Mouse (Mus musculus): ENCODE results near the gene Hoxa3. TPM values are rescaled to one million over a fixed set of nuclear protein-coding genes. Genes with fewer than 3 reads are reported as not detected.

Hoxa3 gene
- polyA plus RNA-seq (2012; rRNA removed), result 3.7 and 6.0 TPM in 2 replicates

- peak; percentile 80 for DNase-seq (ENCODE audit: low spot score)
Observed at GRCm38 (mm10) chr6:52213119-52213986, at the start of gene Hoxa3, which contains the start of gene Gm28308. Gene Hoxa3 (minus strand): TSS chr6:52213336. Gene Gm28308 (minus strand): TSS chr6:52213339.

GRCm38 (mm10) chr6:52262463-52263320, 49.6 kb upstream of the Hoxa3 start:
- DNase-seq (ENCODE audit: low spot score), result peak; percentile 32

GRCm38 (mm10) chr6:52261751-52262462, 48.8 kb upstream of the Hoxa3 start:
- no peak for DNase-seq (ENCODE audit: low spot score)

GRCm38 (mm10) chr6:52260654-52261575, 47.8 kb upstream of the Hoxa3 start, which contains the start of gene Hoxa13:
Gene Hoxa13 (minus strand): TSS chr6:52260880.
- DNase-seq (ENCODE audit: low spot score), result peak; percentile 67

GRCm38 (mm10) chr6:52259811-52260261, 46.7 kb upstream of the Hoxa3 start:
- DNase-seq (ENCODE audit: low spot score), result peak; percentile 62

GRCm38 (mm10) chr6:52259081-52259790, 46.1 kb upstream of the Hoxa3 start:
- peak; percentile 49 for DNase-seq (ENCODE audit: low spot score)

- DNase-seq (ENCODE audit: low spot score), result peak; percentile 71
Observed at GRCm38 (mm10) chr6:52256956-52257355, 43.8 kb upstream of the Hoxa3 start.

- DNase-seq (ENCODE audit: low spot score), result peak; percentile 76
Observed at GRCm38 (mm10) chr6:52253511-52254500, 40.7 kb upstream of the Hoxa3 start.

- peak; percentile 67 for DNase-seq (ENCODE audit: low spot score)
Observed at GRCm38 (mm10) chr6:52252775-52253376, 39.7 kb upstream of the Hoxa3 start.

GRCm38 (mm10) chr6:52252016-52252774, 39.1 kb upstream of the Hoxa3 start:
- peak; percentile 41 for DNase-seq (ENCODE audit: low spot score)

GRCm38 (mm10) chr6:52251177-52251879, 38.2 kb upstream of the Hoxa3 start:
- DNase-seq (ENCODE audit: low spot score), result no peak

GRCm38 (mm10) chr6:52249826-52250225, 36.7 kb upstream of the Hoxa3 start:
- DNase-seq (ENCODE audit: low spot score), result no peak

GRCm38 (mm10) chr6:52249415-52249738, 36.2 kb upstream of the Hoxa3 start:
- no peak for DNase-seq (ENCODE audit: low spot score)

GRCm38 (mm10) chr6:52248638-52249414, 35.7 kb upstream of the Hoxa3 start:
- DNase-seq (ENCODE audit: low spot score), result peak; percentile 44

GRCm38 (mm10) chr6:52247766-52248637, 34.9 kb upstream of the Hoxa3 start:
- peak; percentile 55 for DNase-seq (ENCODE audit: low spot score)
